Mouse (Mus musculus): ENCODE data around the gene Cbr4. TPM values are rescaled to one million over a fixed set of nuclear protein-coding genes. Genes with fewer than 3 reads are reported as not detected.

Cbr4 gene
- polyA plus RNA-seq, 1 experiment from 2014 or later = 19.6 TPM

GRCm38 (mm10) chr8:61515110-61515930 lies 27.8 kb downstream of the Cbr4 start:
- Histone ChIP-seq H3K4me3 (ENCODE audit: low read depth, low read length) (peak overlapping the region; percentile 8; the same call in 1 of the 2 replicates), H3K27me3 (ENCODE audit: control insufficient read depth, insufficient read depth, low read length) (no peaks in the 10 kb centered on the region), H3K9me3 (ENCODE audit: control insufficient read depth, low read length) (no peaks in the 10 kb centered on the region), H3K4me1 (ENCODE audit: control insufficient read depth, insufficient read depth, low read length) (0 out of 2 replicates have a peak, but pooled peaks cover 4% of the 10 kb centered on the region), H3K4me2 (ENCODE audit: low read depth, low read length) (peak overlapping the region; percentile 34), H3K27ac (ENCODE audit: low read depth, low read length) (peak overlapping the region; percentile 74), H3K36me3 (ENCODE audit: control insufficient read depth, insufficient read depth, low read length) (no peaks in the 10 kb centered on the region), H3K9ac (replicated peaks; ENCODE audit: low read depth, low read length) (peak overlapping the region; percentile 25; the same call in 1 of the 2 replicates)
- peak; percentile 72 for ATAC-seq (ENCODE audit: low read depth)
- 34% methylated on average over 24 of the region's 24 CpGs for WGBS

- 16% methylated on average over 25 of the region's 25 CpGs for WGBS
- ATAC-seq (ENCODE audit: low read depth) = peak; percentile 92
- Histone ChIP-seq H3K4me3 (ENCODE audit: low read depth, low read length) (no peak overlapping the region), H3K9me3 (ENCODE audit: control insufficient read depth, low read length) (no peaks in the 10 kb centered on the region), H3K27me3 (ENCODE audit: control insufficient read depth, insufficient read depth, low read length) (no peaks in the 10 kb centered on the region), H3K9ac (replicated peaks; ENCODE audit: low read depth, low read length) (0 out of 2 replicates have a peak overlapping the region, but pooled peaks have one; percentile 25), H3K4me2 (ENCODE audit: low read depth, low read length) (peak overlapping the region; percentile 34), H3K4me1 (ENCODE audit: control insufficient read depth, insufficient read depth, low read length) (0 out of 2 replicates have a peak, but pooled peaks cover 4% of the 10 kb centered on the region), H3K27ac (ENCODE audit: low read depth, low read length) (peak overlapping the region; percentile 74), H3K36me3 (ENCODE audit: control insufficient read depth, insufficient read depth, low read length) (no peaks in the 10 kb centered on the region)
Measured at GRCm38 (mm10) chr8:61515931-61516744, 28.6 kb downstream of the Cbr4 start.

GRCm38 (mm10) chr8:61516745-61517501 lies 29.4 kb downstream of the Cbr4 start:
- no peak for ATAC-seq (ENCODE audit: low read depth)
- Histone ChIP-seq H3K27me3 (ENCODE audit: control insufficient read depth, insufficient read depth, low read length) (no peaks in the 10 kb centered on the region), H3K9me3 (ENCODE audit: control insufficient read depth, low read length) (no peaks in the 10 kb centered on the region), H3K4me2 (ENCODE audit: low read depth, low read length) (no peak overlapping the region), H3K4me1 (ENCODE audit: control insufficient read depth, insufficient read depth, low read length) (0 out of 2 replicates have a peak, but pooled peaks cover 4% of the 10 kb centered on the region), H3K36me3 (ENCODE audit: control insufficient read depth, insufficient read depth, low read length) (no peaks in the 10 kb centered on the region), H3K9ac (replicated peaks; ENCODE audit: low read depth, low read length) (no peak overlapping the region), H3K27ac (ENCODE audit: low read depth, low read length) (no peak overlapping the region), H3K4me3 (ENCODE audit: low read depth, low read length) (no peak overlapping the region)
- WGBS = 46% methylated on average over 8 of the region's 8 CpGs

DNA sequence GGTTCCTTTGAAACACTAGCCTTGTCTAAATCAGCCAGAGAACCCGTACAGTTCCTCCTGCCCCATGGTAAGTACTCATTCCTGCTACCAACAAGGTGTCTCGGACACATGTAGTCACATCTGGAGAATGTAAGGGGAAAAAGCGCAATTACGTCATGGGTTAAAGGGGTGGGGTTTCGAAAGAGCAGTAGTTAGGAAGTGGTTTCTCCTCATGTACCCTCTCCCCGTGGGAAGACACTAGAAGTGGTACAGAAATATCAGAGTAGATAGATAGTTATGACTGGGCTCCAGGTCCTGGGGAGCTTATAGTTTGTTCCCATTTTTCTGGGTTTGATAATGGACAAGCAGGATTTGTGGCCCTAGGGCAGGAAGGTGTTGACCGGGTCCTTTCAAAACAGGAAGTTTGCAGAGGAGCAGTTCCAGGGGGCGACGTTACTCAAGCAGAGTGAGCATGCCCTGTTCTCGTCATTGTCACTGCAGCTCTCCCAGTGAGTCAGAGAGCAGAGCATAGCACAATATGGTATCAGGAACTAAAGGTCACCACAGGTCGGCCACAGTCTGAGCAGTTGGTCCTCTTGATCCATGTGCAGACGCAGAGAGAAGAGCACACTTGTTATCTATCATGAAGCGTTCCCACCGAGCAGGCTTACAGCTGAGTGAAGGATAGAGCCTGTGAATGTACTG lies 30.1 kb downstream of the Cbr4 start:
- H3K4me1 ChIP-seq (ENCODE audit: control insufficient read depth, insufficient read depth, low read length) = 0 out of 2 replicates have a peak, but pooled peaks cover 4% of the 10 kb centered on the region
- H3K4me2 ChIP-seq (ENCODE audit: low read depth, low read length) = no peak overlapping the region
- H3K9me3 ChIP-seq (ENCODE audit: control insufficient read depth, low read length) = no peaks in the 10 kb centered on the region
- no peak for ATAC-seq (ENCODE audit: low read depth)
- no peak overlapping the region for H3K27ac ChIP-seq (ENCODE audit: low read depth, low read length)
- H3K9ac ChIP-seq (replicated peaks; ENCODE audit: low read depth, low read length) = no peak overlapping the region
- no peaks in the 10 kb centered on the region for H3K36me3 ChIP-seq (ENCODE audit: control insufficient read depth, insufficient read depth, low read length)
- no peaks in the 10 kb centered on the region for H3K27me3 ChIP-seq (ENCODE audit: control insufficient read depth, insufficient read depth, low read length)
- no peak overlapping the region for H3K4me3 ChIP-seq (ENCODE audit: low read depth, low read length)
- WGBS = 76% methylated on average over 14 of the region's 14 CpGs

- Histone ChIP-seq H3K9me3 (ENCODE audit: control insufficient read depth, low read length) (no peaks in the 10 kb centered on the region), H3K27me3 (ENCODE audit: control insufficient read depth, insufficient read depth, low read length) (no peaks in the 10 kb centered on the region), H3K27ac (ENCODE audit: low read depth, low read length) (no peak overlapping the region), H3K9ac (replicated peaks; ENCODE audit: low read depth, low read length) (no peak overlapping the region), H3K4me1 (ENCODE audit: control insufficient read depth, insufficient read depth, low read length) (no peaks in the 10 kb centered on the region), H3K4me2 (ENCODE audit: low read depth, low read length) (no peak overlapping the region), H3K36me3 (ENCODE audit: control insufficient read depth, insufficient read depth, low read length) (no peaks in the 10 kb centered on the region), H3K4me3 (ENCODE audit: low read depth, low read length) (no peak overlapping the region)
- peak; percentile 52; the same call in 1 of the 2 replicates for ATAC-seq (ENCODE audit: low read depth)
- 13% methylated on average over 1 of the region's 1 CpGs for WGBS
Measured at GRCm38 (mm10) chr8:61522132-61522531, 34.6 kb downstream of the Cbr4 start.

- Histone ChIP-seq H3K9me3 (ENCODE audit: control insufficient read depth, low read length) (no peaks in the 10 kb centered on the region), H3K27me3 (ENCODE audit: control insufficient read depth, insufficient read depth, low read length) (no peaks in the 10 kb centered on the region), H3K27ac (ENCODE audit: low read depth, low read length) (no peak overlapping the region), H3K36me3 (ENCODE audit: control insufficient read depth, insufficient read depth, low read length) (no peaks in the 10 kb centered on the region), H3K9ac (replicated peaks; ENCODE audit: low read depth, low read length) (no peak overlapping the region), H3K4me2 (ENCODE audit: low read depth, low read length) (no peak overlapping the region), H3K4me1 (ENCODE audit: control insufficient read depth, insufficient read depth, low read length) (no peaks in the 10 kb centered on the region), H3K4me3 (ENCODE audit: low read depth, low read length) (no peak overlapping the region)
- no peak for ATAC-seq (ENCODE audit: low read depth)
- 95% methylated on average over 14 of the region's 14 CpGs for WGBS
Measured at GRCm38 (mm10) chr8:61527037-61527436, 39.5 kb downstream of the Cbr4 start.

DNA sequence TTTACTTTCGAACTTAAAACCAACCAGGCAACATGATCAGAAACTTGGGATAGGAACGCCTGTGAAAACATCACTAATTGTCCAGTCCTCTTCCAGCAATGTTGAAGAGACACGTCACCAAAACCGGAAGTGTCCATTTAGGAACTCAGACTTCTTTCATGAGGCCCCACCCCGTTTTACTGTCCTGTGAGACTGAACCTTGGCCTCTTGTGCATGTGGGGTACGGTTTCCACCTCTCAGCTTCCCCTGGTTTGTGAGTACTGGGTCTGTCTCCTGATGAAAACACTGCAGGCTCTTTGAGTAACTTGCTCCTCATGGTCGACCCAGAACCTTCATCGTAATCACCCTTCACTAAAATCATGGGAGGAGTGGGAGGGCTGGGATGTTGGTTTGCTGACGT lies 40.7 kb downstream of the Cbr4 start:
- H3K9ac ChIP-seq (replicated peaks; ENCODE audit: low read depth, low read length) = no peak overlapping the region
- H3K36me3 ChIP-seq (ENCODE audit: control insufficient read depth, insufficient read depth, low read length) = no peaks in the 10 kb centered on the region
- H3K27me3 ChIP-seq (ENCODE audit: control insufficient read depth, insufficient read depth, low read length) = no peaks in the 10 kb centered on the region
- H3K4me2 ChIP-seq (ENCODE audit: low read depth, low read length) = no peak overlapping the region
- 89% methylated on average over 9 of the region's 9 CpGs for WGBS
- H3K27ac ChIP-seq (ENCODE audit: low read depth, low read length) = no peak overlapping the region
- H3K4me1 ChIP-seq (ENCODE audit: control insufficient read depth, insufficient read depth, low read length) = no peaks in the 10 kb centered on the region
- H3K4me3 ChIP-seq (ENCODE audit: low read depth, low read length) = no peak overlapping the region
- no peaks in the 10 kb centered on the region for H3K9me3 ChIP-seq (ENCODE audit: control insufficient read depth, low read length)
- ATAC-seq (ENCODE audit: low read depth) = no peak

DNA sequence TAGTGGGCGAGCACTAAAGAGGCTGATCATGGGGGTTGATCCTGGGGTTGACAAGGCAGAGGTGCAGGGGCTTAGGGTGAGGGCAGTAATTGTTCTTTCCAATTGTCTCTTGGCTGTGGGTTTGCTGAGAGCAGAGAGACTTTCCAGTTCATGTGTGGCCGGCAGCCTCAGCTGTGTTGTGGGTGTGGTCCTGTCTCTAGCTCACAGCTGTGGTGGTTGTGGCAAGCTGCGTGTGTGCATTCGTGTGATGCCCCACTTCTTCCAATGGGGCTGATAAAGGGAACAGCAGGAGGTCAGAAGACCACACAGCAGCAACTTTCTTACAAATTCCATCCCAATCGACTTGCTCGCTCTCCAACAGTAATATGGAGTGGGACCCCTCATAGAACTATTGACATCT lies 41.1 kb downstream of the Cbr4 start:
- no peaks in the 10 kb centered on the region for H3K9me3 ChIP-seq (ENCODE audit: control insufficient read depth, low read length)
- no peak overlapping the region for H3K4me3 ChIP-seq (ENCODE audit: low read depth, low read length)
- no peak overlapping the region for H3K4me2 ChIP-seq (ENCODE audit: low read depth, low read length)
- H3K36me3 ChIP-seq (ENCODE audit: control insufficient read depth, insufficient read depth, low read length) = no peaks in the 10 kb centered on the region
- H3K27ac ChIP-seq (ENCODE audit: low read depth, low read length) = no peak overlapping the region
- H3K4me1 ChIP-seq (ENCODE audit: control insufficient read depth, insufficient read depth, low read length) = no peaks in the 10 kb centered on the region
- ATAC-seq (ENCODE audit: low read depth) = no peak
- no peaks in the 10 kb centered on the region for H3K27me3 ChIP-seq (ENCODE audit: control insufficient read depth, insufficient read depth, low read length)
- H3K9ac ChIP-seq (replicated peaks; ENCODE audit: low read depth, low read length) = no peak overlapping the region
- 78% methylated on average over 6 of the region's 6 CpGs for WGBS

Data from neural tube, embryonic 14.5 days (tissue).